Mouse (Mus musculus) heart, adult 2 months (tissue): ENCODE results near the gene Slc25a3. TPM values are rescaled to one million over a fixed set of nuclear protein-coding genes. Genes with fewer than 3 reads are reported as not detected.
A peak's percentile ranks its signal among the peaks of the same experiment; 100 is the strongest.

Source experiments
- DNase-seq, 2 experiments: peaks; one replicate each; pipeline ENCODE4 v3.0.0; 2021
- H3K27ac ChIP-seq: fragments of 200-600 bp; 2 replicates; pipeline ENCODE4 v1.8.1; 2022
- H3K27me3 ChIP-seq: fragments of 200-500 bp; 2 replicates; pipeline ENCODE4 v1.6.1; 2012; ENCODE audit warnings: mild to moderate bottlenecking, low read length, inconsistent platforms, mixed read lengths; ENCODE audit not compliant: control insufficient read depth, insufficient read depth
- H3K36me3 ChIP-seq: fragments of 200-500 bp; 2 replicates; pipeline ENCODE4 v1.6.1; 2012; ENCODE audit warnings: low read length, inconsistent platforms; ENCODE audit not compliant: control insufficient read depth, insufficient read depth
- H3K4me1 ChIP-seq: fragments of 200-500 bp; 2 replicates; pipeline ENCODE4 v1.6.1; 2011; ENCODE audit warnings: low read length; ENCODE audit not compliant: control insufficient read depth, insufficient read depth
- H3K4me3 ChIP-seq: fragments of 200-600 bp; 2 replicates; pipeline ENCODE4 v1.8.1; 2022
- H3K79me2 ChIP-seq: fragments of 200-500 bp; replicated peaks from 2 replicates; pipeline ENCODE4 v1.6.1; 2012; ENCODE audit warnings: mild to moderate bottlenecking, inconsistent platforms, low read length, moderate library complexity, mixed read lengths; ENCODE audit not compliant: control insufficient read depth, insufficient read depth
- H3K9ac ChIP-seq: fragments of 200-500 bp; 2 replicates; pipeline ENCODE4 v1.6.1; 2012; ENCODE audit warnings: low read depth, mild to moderate bottlenecking, control low read depth, inconsistent platforms, low read length, mixed read lengths
- CTCF ChIP-seq: fragments of 200-600 bp; IDR thresholded peaks from 2 replicates; pipeline ENCODE4 v1.8.1; 2022; ENCODE audit warnings: antibody characterized with exemption, mild to moderate bottlenecking, moderate library complexity
- EP300 ChIP-seq: fragments of 200-500 bp; IDR thresholded peaks from 2 replicates; pipeline ENCODE4 v1.6.1; 2011; ENCODE audit warnings: low read depth, low read length, control low read depth; ENCODE audit not compliant: insufficient read depth
- POLR2A ChIP-seq: fragments of 200-500 bp; IDR thresholded peaks from 2 replicates; pipeline ENCODE4 v1.6.1; 2011; ENCODE audit warnings: mild to moderate bottlenecking, low read depth, low read length, control low read depth; ENCODE audit not compliant: insufficient read depth
- WGBS: fragments of 180-500 bp; shearing (Covaris S2); methylation state at CpG from one replicate; pipeline ENCODE4 v1.1.7; 2018; 5-methylcytosine and 5-hydroxymethylcytosine counted together
- intact Hi-C: fragments of 180-260 bp; cut with DNase I; formaldehyde crosslinking; loops from one replicate; pipeline ENCODE4 v1.15.1; 2025
- long read RNA-seq: library from polyadenylated mRNA; stranded (forward); transcript quantifications from one replicate; pipeline ENCODE4 v2.0.0, GENCODE M21; 2021
- polyA plus RNA-seq: library from polyadenylated mRNA; depleted of rRNA; stranded (reverse); fragments of >200 nt; gene quantifications from 2 replicates; pipeline ENCODE4 v1.2.3, GENCODE M21; 2012; rRNA removed
- total RNA-seq, 2 experiments: library from RNA; stranded (reverse); gene quantifications; 2 replicates each; pipeline ENCODE4 v1.2.3; 2021

Slc25a3 gene
- total RNA-seq (1,000 to 10,000 TPM; 2,279 to 2,697 TPM), polyA plus RNA-seq (1,459 and 1,712 TPM in 2 replicates)
- long read RNA-seq, transcript Slc25a3-201 (8 exons, 1,612 nt) = minor isoform, 33 of 1,173 reads
- long read RNA-seq, transcript Slc25a3-204 (5 exons, 891 nt) = minor isoform, 19 of 1,173 reads
- long read RNA-seq, transcript Slc25a3-206 (8 exons, 1,341 nt) = major isoform, 961 of 1,173 reads
- long read RNA-seq, partial matches to known transcripts = 62 of 1,173 reads
- long read RNA-seq, other reads (novel, unspliced or antisense) = 98 of 1,173 reads

DNA sequence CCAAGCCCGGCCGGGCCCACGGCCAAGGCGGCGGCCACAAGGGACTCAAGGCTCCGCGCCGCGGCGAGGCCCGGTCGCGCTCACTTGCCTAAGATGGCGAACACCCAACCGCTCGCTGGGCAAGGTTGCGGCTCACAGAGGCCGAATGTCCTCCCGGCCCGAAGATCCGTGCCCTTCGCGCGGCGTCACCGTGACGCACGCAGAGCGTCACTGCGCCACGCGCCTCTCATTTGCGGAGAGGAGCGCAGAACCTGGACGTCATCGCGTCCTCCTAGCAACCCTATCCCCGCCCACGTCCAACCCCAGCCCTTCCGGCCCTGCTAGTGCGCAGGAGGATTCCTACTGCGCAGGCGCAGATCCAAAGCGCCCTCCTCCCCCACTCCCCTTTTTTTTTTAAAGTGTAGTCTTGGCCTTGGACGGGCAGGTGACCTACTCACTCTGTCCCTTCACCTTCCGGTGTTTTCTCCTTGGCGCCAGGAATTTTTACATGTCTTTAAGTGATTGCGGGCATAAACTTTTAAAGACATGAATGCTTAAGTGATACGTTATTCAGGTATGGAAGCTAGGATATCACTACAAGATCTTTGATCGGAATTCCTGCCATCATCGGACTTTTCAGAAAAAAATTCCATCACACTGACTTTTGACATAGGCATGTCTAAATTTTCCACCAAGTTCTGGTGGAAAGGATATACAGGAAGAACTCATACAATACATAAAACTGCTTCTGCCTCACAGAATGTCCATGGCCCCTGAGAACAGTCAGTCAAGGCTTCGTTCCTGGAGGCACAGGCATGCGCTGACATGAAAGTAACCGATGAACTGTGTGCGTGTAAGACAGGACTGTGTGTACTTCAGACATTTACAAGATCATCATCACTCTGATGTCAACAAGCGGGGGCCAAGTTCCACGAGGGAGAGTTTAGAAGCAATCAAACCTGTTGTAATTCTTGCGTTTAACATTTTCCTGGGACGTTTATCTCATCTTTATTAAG, at the start of gene Slc25a3:
Gene Slc25a3 (minus strand): TSS at position 232 of the 995 bp plus-strand sequence.
- H3K4me1 ChIP-seq = peaks cover 5% of the 10 kb centered on the region
- peak within 1 kb of the TSS; percentile 97 for H3K27ac ChIP-seq
- WGBS = 7% methylated on average over 59 of the region's 59 CpGs
- peak; percentile 62 for TF ChIP-seq EP300
- peak; percentile 99 for TF ChIP-seq POLR2A
- TF ChIP-seq CTCF = no peak
- intact Hi-C loops = loop anchor here (2.0 to 5.0 kb wide), 3 partner anchors 15 to 63 kb away; no protein-coding TSS in a partner anchor
- H3K36me3 ChIP-seq = peaks cover 29% of the 10 kb centered on the region
- H3K79me2 ChIP-seq = peaks cover 3% of the 10 kb centered on the region; the same call in 1 of the 2 replicates
- H3K9ac ChIP-seq = peak within 1 kb of the TSS; percentile 95
- peak within 1 kb of the TSS; percentile 86 for H3K4me3 ChIP-seq
- peak; percentile 99 for DNase-seq
- no peaks in the 10 kb centered on the region for H3K27me3 ChIP-seq

DNA sequence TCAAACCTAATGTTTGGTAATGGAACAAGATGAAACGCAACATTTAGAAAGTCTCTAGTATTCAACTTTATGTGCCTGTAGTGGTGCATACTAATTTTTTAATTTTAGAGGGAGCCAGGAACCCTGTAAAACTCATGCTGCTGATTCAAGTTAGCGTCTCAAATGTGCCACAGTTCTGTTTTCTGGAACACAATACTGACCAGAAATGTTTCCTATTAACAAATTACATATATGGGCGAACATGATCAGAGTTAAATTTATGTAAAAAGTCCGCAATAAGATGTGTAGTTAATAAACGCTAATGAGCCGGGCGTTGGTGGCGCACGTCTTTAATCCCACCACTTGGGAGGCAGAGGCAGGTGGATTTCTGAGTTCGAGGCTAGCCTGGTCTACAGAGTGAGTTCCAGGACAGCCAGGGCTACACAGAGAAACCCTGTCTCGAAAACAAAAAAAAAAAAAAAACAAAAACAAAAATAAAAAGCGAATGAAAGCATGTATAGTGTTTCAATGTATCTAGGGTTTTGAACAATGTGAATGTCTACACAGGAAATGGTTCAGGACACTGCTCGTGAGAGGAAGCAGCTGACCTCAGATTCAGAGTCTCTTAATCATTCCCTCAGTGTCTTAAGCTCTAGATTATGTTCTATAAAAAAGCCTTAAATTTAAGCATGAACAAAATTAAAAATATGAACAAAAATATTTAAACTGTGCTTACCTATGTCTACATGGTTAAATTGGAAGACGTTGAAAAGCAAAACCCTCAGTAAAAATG, 48.7 kb upstream of the Slc25a3 start:
- Histone ChIP-seq H3K36me3 (peaks cover 7% of the 10 kb centered on the region), H3K4me1 (peaks cover 3% of the 10 kb centered on the region), H3K27ac (peak overlapping the region; percentile 99), H3K9ac (no peak overlapping the region; the same call in 1 of the 2 replicates), H3K27me3 (no peaks in the 10 kb centered on the region), H3K4me3 (peak overlapping the region; percentile 95), H3K79me2 (no peaks in the 10 kb centered on the region; the same call in none of the 2 replicates)
- TF ChIP-seq CTCF (no peak), EP300 (no peak), POLR2A (no peak)
- intact Hi-C loops = no loop called here
- DNase-seq = no peak
- WGBS = 69% methylated on average over 14 of the region's 14 CpGs

DNA sequence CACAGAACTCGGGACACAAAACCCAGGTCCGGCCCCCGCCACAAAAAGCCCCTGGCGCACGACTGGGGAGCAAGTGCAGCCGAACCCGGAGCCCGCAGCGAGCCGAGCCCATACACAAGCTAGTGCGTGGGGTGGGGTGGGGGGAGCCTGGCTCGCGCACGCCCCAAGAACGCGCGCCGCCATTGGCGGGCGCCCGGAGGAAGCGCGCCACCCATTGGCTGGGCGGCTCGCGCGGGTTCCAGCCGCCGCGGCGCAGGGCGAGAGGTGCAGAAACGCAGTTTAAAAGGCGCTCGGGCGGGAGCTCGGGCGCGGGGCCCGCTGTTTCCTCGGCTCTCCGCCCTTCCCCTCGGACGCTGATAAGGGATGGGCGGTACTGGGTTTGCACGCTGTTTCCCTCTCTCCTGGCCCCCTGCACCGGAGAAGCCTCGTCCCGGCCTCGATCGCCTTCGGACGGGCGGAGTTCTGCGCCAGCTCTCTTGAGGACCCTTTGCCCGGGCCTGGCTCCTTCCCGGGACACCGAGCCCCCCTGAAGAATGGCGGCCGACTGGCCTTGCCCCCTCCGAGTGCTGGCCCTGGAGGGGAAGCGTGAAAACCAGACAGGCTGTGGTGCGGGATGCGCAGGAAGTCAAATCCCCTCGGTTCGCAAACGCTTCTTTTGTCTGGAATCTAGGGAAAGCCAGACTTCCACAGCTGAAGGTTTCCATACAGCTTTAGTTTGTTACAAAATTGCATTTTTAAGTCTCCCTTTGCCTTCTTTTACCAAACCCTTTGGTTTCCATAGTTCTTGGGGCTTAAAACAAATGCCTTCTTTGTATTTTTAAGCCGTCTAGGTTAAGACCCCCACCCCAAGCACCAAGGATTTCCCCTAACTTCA, 47.8 kb upstream of the Slc25a3 start:
- H3K27me3 ChIP-seq = no peaks in the 10 kb centered on the region
- H3K4me1 ChIP-seq = peaks cover 7% of the 10 kb centered on the region
- WGBS = under 1% methylated on average over 68 of the region's 68 CpGs
- peaks cover 7% of the 10 kb centered on the region for H3K36me3 ChIP-seq
- peak; percentile 98 to 99 for DNase-seq
- H3K79me2 ChIP-seq = no peaks in the 10 kb centered on the region; the same call in none of the 2 replicates
- H3K4me3 ChIP-seq = peak overlapping the region; percentile 95
- H3K9ac ChIP-seq = peak overlapping the region; percentile 98
- TF ChIP-seq EP300 = 0 out of 2 replicates have a peak, but pooled peaks have one; percentile 54
- TF ChIP-seq POLR2A = peak; percentile 89
- no peak for TF ChIP-seq CTCF
- intact Hi-C loops = loop anchor here (1.0 kb wide), 1 partner anchor 10 kb away; the partner anchor contains the start of gene Tmpo
- H3K27ac ChIP-seq = peak overlapping the region; percentile 99

DNA sequence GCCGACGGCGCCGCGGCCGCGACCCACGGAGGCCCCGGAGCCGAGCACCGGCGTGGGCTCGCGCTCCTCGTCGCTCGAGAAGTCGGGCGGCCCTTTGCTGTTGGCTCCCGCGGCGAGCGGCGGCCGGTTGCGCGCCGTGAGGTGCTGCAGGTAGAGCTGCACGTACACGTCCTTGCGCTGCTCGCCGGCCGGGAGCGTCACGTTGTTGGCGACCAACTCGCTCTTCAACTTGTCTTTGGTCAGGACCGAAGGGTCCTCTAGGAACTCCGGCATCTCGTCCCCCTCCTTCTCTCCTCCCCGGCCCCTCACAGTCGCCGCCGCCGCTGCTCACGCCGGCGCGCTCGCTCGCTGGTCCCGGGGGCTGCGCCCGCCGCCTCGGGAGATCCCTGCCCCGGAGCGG, 47.2 kb upstream of the Slc25a3 start:
- Histone ChIP-seq H3K36me3 (peaks cover 11% of the 10 kb centered on the region), H3K27ac (peak overlapping the region; percentile 99), H3K4me1 (peaks cover 7% of the 10 kb centered on the region), H3K79me2 (no peaks in the 10 kb centered on the region; the same call in none of the 2 replicates), H3K9ac (peak overlapping the region; percentile 94), H3K27me3 (no peaks in the 10 kb centered on the region), H3K4me3 (peak overlapping the region; percentile 95)
- no peak for DNase-seq
- intact Hi-C loops = loop anchor here (1.0 kb wide), 1 partner anchor 10 kb away; the partner anchor contains the start of gene Tmpo
- WGBS = under 1% methylated on average over 58 of the region's 59 CpGs
- no peak for TF ChIP-seq CTCF
- TF ChIP-seq POLR2A = no peak
- TF ChIP-seq EP300 = no peak
